Mouse (Mus musculus) CH12F3 (cell line): ENCODE data around the gene Chchd2.
"Not testable (repeated sequence)": the region's sequence is repeated elsewhere in the genome, so short reads cannot be mapped to it uniquely, and the experiment has no call there.

Source experiments
- in situ Hi-C: fragments of 300-500 bp; cut with MboI; formaldehyde crosslinking; loops from 2 replicates; pipeline ENCODE4 v1.14.3; 2020; ENCODE audit warnings: low sequenced_read_pairs

Chchd2 gene

DNA sequence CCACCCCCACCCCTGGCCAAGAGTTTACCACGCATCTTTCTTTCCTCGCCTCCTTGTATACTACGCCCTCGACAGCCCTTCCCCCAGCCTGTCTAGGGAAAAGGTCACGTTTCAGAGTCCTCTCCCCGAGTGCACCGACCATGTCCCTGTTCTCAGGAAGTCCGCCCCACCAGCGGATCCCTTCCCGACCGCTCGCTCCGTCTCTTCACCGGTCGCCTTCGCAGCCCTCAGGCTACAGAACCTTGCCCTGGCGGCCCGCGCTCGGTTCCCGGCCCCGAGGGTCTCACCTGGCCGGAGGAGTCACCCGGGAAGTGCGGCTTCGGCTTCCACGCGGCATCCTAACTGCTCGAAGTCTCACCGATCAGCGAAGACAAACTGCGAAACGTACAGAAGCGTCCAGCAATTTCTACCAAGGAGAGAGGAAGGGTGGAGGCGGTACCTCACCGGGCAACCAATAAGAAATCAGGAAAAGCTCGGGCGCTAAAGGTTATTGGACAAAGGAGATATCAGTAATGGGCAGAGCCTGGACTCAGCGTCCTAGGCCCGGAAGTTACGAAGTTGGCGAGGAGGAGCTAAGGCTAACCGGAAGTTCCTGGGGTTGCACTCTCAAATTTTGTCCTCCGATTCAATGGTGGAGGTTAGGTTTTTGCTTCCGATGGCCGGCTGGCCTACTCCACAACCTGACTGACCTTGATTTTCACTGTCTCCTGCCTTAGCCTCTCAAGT, at the start of gene Chchd2:
Gene Chchd2, minus strand, starts transcription at position 560 of the 726 bp plus-strand sequence.
- in situ Hi-C loops, result no loop called here

DNA sequence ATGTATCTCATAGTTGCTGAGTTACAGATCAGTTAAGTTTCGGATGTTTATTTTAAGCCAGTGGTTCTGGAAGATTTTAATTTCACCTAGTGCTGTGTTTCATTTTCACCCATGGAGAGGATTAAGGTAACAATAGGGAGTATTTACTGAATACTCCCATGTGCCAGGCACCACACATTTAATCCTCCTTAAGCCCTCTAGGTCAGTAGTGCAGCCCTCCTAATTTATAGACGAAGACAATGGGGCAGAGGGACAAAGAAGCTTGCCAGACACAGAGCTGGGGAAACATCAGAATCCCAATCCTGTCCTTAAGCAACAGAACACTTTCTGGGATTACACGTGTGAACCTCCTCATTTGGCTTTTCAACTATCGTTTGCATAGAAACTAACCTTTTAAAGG, 49.7 kb upstream of the Chchd2 start:
- in situ Hi-C loops, result no loop called here

DNA sequence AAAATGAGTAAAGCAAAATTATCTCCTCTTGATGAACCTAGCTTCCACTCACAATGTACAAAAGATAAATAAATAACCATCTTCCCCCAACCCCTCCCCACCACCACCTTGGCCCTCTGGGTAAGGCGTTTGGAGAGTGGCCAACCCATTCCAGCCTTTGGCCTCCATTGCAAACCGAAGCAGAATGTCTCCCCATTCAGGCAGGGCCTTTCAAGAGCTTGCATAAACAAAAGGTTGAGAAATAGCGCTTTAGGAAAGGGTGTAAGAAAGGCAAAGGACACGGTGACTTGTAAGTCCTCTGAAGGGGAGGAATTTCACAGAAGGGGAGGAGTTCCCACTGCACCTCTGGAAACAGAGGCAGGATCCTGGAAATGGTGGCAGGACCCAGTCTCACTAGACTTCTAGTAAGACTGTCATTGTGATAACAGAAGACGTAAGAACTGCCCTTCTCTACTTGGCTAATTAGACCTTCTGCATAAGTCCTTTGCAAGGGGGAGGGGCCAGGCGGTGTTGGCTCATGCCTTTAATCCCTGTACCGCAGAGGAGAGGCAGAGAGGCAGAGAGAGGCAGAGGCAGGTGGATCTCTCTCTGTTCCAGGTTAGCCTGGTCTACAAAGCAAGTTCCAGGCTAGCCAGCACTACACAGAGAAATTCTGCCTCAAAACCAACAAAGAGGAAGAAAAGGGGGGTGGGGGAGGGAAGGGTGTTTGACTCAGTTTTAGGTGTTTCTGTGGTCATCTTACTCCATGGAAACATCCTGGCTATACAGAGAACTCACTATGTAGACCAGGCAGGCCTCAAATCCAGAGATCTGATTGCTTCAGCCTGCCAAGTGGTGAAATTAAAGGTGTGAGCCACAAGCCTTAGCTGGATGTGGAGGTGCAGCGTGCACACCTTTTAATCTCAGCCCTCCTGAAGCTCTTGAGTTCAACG, 42.9 kb upstream of the Chchd2 start:
- in situ Hi-C loops, result no loop called here

DNA sequence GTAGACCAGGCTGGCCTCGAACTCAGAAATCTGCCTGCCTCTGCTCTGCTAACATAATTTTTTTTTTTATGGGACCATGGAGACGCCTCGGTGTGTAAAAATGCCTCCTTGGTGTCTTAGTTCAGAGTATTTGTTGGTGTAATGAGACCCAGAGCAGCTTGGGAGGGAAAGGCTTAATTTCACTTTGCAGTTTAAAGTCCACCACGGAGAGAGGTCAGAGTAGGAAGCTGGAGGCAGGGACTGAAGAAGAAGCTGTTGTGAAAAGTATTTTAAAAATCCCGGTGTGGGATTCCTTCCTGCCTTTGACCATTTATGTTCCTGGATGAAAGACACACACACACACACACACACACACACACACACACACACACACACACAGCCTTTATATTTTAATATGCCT, 38.7 kb upstream of the Chchd2 start:
- in situ Hi-C loops, result no loop called here

DNA sequence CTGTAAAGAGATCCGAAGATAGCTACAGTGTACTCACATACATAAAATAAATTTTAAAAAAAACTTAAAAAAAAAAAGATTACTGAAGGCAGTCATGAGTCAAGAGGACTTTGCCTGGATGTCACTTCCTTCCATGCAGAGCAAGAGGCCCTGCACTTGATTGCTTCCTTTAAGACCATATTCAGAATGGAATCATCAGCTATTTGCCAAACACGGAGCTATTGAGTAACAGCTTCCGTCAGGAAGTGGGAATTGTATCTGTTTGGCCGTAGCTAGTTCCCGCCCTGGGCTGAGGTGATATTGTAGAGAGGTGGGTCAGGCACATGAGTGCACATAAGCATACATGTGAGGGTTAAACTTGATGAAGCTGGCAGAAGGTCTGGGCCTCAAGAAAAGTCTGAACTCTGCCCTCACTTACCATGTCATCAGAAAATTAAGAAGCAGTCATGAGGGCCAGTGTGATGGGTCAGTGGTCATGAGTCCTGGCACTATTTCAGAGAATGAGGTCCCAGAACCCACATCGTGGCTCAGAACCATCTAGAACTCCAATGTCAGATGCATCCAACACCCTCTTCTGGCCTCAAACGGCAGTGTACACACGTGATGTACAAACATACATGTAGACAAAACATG, 37.7 kb upstream of the Chchd2 start:
- in situ Hi-C loops, result no loop called here

DNA sequence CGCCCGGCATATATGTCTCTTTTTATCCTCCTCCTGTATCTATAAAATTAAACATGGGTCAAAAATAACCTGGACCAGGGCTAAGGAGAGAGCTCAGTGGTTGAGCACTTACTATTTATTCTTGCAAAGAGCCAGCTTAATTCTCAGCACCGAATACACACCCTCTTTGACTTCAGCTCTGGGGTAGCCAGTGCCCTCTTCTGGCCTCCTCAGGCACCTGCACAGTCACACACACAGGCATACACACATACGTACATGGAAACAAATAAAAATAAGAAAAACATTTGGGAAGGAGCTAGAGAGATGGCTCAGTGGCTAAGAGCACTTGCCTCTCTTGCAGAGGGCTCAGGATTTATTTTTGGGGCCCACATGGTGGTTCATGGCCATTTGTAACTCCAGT, 34.7 kb upstream of the Chchd2 start:
- in situ Hi-C loops, result no loop called here

DNA sequence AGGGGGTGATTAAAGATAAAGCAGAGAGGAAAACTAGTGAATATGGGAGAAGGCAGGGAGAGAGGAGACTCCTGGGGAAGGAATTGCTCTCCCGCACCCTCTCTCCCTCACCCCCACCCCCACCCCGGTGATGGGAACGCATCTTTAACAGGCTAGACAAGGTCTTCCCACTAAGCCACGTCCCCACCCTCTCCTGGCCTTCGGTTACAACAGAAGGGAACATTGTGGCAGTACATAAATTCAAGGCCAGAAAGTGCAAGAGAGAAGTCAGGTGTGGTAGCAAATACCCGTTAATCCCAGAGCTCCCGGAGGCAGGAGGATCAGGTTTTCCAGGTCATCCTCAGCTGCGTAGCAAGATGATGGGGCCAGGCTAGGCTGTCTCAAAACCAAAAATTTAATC, 32.0 kb upstream of the Chchd2 start:
- in situ Hi-C loops, result no loop called here

DNA sequence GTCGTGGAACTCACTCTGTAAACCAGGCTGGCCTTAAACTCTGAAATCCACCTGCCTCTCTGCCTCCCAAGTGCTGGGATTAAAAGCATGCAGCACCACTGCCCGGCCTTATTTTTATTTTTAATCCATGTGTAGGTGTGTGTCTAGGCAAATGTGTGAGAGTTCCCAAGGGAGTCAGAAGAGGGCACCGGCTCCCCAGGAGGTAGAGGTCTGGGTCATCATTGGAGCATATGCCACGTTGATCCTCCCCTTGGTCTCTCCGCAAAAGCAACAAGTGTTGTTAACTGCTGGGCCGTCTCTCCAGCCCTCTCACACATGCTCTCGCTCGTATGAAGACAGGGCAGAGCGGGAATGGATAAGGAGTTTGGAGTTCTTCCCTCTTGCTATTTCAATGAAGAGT, 31.5 kb upstream of the Chchd2 start:
- in situ Hi-C loops, result no loop called here

DNA sequence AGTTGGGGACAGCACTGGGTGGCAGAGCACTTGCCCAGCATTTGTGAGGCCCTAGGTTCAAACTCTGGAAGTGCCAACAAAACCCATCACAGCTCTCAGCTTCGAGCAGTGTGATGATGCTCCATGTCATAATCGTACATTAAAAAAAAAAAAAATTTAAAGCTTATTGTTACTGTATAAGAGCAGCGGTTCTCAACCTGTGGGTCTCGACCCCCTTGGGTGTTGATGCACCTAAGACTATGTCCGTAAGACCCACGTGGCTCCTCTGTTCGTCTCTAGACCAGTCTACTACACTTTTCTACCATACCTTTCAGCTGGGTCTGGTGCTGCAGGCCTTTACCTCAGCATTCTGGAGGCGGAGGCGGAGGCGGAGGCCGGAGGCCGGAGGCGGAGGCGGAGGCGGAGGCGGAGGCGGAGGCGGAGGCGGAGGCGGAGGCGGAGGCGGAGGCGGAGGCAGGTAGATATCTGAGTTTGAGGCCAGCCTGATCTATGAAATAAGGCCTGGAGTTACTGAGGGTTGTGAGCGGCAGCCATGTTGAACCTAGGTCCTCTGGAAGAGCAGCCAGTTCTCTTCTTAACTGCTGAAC, 30.9 kb upstream of the Chchd2 start:
- in situ Hi-C loops, result no loop called here

DNA sequence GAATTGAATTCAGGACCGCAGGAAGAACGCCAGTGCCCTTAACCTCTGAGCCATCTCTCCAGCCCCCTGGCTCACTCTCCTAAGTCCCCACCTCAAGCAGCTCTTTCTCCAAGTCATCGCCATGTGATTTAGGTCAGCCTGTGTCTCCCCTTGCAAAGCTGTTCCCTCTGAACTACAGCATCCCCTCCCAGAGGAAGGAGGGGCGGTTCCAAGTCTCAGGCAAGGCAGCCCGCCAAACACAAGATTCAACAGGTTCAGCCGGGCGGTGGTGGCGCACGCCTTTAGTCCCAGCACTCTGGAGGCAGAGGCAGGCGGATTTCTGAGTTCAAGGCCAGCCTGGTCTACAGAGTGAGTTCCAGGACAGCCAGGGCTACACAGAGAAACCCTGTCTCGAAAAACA, 28.2 kb upstream of the Chchd2 start:
- in situ Hi-C loops, result not testable (repeated sequence)

DNA sequence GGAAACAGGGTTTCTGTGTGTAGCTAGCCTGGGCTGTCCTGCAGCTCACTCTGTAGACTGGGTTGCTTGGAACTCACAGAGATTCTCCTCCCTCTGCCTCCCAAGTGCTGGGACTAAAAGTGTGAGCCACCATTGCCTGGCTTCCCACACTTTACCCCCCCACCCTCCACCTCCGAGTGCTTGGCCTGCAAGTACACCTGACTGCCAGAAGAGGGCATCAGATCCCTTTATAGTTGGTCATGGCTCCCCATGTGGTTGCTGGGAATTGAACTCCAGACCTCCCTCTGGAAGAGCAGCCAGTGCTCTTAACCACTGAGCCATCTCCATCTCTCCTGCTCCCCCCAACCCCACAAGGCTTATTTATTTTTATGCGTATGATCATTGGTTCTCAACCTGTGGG, 26.8 kb upstream of the Chchd2 start:
- in situ Hi-C loops, result no loop called here

DNA sequence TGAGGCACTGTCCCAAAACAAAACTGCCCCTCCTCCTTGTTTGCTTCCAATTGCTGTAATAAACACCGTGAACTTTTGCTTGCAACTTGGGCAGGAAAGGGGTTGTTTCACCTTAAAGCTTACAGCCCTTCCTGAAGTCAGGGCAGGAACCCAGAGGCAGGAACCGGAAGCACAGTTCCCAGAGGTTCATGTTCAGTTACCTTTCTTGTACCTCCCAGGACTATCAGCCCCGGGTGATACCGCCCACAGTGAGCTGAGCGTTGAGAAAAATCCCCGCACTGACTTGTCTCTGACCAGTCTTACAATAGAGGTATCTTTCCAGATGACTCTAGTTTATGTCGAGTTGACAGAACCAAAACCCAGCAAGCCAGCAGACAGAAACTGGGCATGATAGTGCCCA, 22.3 kb upstream of the Chchd2 start:
- in situ Hi-C loops, result no loop called here

DNA sequence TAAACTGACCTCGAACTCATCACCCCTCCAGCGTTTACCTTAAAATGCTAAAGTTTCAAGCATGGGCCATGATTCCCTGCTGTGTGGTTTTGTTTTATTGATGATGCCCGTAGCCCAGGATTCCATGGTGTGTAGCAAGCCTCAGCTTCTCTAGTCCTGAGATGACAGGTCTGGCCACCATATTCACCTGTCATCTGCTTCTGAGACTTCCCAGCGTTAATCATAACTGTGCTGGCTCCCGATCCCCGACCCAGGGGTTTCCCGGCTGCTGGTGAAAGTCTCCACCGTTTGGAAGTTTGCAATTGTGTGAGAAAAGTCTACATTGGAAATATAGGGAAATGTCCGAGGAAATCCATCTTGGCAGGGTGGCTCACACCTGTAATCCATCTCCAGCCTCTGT, 21.9 kb upstream of the Chchd2 start:
- in situ Hi-C loops, result no loop called here

DNA sequence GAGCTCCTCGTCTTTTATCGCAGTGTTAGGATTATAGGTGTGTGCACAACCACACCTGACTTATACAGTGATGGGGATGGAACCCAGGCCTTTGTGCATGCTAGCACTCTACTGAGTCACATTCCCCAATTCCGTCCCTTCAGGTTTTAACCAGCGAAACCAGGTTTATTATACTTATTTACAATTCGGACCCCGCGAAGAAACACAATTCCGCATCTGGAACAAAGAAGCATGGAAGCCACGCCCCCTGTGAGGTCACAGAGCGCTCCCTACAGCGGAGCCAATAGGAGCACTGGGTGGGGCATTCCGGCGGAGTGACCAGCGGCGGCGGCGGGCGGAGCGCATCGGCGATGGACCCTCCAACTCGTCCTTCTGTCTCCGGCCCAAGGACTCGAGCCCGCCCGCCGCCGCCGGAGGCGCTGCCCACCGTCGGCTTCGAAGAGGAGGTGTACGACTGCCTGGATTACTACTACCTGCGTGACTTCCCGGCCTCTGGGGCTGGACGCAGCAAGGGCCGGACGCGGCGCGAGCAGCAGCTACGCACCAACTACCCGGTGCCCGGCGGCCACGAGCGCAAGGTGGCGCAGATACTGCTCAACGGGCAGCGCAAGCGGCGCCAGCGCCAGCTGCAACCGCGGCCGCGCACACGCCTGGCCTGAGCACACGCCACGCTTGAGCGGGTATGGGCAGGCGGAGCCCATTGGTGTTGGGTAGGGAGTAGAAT, 21.1 kb upstream of the Chchd2 start, which contains the start of gene Nupr1l:
Gene Nupr1l, plus strand, starts transcription at position 299 of the 724 bp plus-strand sequence.
- in situ Hi-C loops, result no loop called here

DNA sequence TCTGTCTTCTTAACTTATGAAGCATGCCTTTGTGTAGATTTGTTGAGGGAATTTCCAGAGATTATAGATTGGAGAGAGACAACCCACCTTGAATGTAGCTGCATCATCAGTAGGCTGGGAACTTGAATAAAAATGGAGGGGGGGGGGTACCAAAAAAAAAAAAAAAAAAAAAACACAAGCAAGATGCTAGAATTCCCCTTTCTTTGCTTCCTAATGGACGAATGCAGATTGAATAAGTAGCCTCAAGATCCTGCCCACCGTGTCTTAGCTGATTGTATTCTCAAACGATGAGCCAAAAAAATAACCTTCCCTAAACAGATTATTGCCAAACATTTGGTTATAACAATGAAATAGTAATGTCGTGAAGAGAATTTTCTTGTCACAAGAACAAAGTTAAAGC, 20.5 kb upstream of the Chchd2 start:
- in situ Hi-C loops, result no loop called here

DNA sequence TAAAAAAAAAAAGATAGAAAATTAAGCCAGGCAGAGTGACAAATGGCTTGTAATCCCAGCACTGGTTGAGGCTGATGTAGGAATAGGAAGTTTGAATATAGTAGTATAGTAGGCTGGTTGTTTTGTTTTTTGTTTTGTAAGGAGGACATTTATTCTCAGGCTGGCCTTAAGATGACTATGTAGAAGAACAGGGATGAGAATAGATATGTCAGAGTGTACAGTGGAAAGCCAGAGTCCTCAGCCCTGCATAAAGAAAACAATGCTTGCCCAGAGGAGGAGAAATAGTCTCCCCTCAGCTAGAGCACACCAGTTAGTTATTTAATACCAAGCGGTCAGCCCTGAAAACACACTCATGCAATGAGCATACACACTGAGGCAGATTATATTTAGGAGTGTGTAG, 11.2 kb upstream of the Chchd2 start, which contains the start of gene Phkg1:
Gene Phkg1, minus strand, starts transcription at position 101 of the 400 bp plus-strand sequence.
- in situ Hi-C loops, result no loop called here

DNA sequence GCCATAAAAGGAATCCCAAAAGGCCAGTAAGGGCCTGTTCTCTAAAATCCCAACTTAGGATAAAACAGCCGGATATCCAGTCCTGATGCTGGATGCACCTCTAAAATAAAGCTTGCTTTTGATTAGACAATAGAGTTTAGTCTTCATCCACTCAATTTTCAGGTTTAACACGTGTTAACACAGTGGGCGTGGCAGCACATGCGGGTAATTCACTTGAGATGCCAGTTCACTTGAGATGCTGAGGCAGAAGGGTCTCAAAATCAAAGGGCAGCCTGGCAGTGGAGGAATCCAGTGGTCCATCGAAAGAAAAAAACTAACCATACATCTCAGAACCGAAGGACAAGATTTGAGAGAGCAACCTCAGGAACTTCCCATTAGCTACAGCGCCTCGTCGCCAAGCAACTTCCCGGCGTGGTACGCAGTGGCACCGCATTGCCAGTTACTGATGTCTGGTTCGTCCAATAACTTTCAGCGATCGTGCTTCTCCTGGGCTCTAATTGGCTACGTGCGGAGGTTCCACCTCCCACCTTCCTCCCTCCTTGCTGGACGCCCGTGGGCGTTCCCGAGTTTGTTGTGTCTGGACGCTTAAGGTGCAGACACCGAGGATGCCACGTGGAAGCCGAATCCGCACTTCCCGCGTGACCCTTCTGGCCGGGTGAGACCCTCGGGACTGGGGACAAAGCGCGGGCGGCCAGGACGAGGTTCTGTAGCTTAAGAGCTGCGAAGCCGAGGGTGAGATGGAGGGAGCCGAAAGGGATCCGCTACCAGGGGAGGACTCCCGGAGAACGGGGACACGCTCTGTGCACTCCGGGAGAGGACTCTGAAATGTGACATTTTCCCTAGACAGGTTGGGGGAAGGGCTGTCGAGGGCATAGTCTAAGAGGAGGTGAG, 8.2 kb upstream of the Chchd2 start, which contains the start of gene Zbed5:
Gene Zbed5, plus strand, starts transcription at position 526 of the 891 bp plus-strand sequence.
- in situ Hi-C loops, result no loop called here

DNA sequence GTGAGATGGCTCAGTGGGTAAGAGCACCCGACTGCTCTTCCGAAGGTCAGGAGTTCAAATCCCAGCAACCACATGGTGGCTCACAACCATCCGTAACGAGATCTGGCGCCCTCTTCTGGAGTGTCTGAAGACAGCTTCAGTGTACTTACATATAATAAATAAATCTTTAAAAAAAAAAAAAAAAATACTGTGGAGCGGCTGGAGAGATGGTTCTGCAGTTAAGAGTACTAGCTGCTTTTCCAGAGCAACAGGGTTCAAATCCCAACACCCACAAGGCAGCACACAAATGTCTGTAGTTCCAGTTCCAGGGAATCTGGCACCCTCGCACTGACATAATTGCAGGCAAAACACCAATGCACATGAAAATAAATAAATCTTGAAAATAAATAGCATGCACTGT, 3.1 kb upstream of the Chchd2 start:
- in situ Hi-C loops, result not testable (repeated sequence)

DNA sequence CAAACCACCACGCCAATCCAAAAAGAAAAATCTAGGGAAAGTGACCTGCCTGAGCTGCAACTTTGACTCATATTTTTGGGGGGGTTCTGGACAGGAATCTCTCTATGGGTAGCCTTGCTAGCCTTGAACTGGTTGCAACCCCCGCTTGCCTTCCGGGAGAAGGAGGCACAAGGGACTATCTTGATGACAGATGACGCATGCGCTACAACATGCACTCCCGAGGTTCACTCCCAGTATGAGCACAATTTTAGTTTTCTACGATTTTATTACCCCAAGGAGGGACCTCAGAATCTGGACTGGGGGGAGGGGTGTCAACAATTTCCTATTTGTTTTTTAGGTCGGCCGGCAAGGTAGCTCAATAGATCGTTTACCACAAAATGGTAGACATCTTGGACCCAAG, 999 bp downstream of the Chchd2 start:
- in situ Hi-C loops, result no loop called here
